Mouse (Mus musculus): ENCODE data around the gene Fam71e1.

Gene Fam71e1

GRCm38 (mm10) chr7:44534242-44534641 lies 37.9 kb downstream of the Fam71e1 start:
- DNase-seq (ENCODE audit: low spot score in 2 of 2), result peak in 1 of 2 experiments; percentile 80

GRCm38 (mm10) chr7:44534656-44535441 lies 38.5 kb downstream of the Fam71e1 start:
- peak in 1 of 2 experiments; percentile 47 for DNase-seq (ENCODE audit: low spot score in 2 of 2)

DNA sequence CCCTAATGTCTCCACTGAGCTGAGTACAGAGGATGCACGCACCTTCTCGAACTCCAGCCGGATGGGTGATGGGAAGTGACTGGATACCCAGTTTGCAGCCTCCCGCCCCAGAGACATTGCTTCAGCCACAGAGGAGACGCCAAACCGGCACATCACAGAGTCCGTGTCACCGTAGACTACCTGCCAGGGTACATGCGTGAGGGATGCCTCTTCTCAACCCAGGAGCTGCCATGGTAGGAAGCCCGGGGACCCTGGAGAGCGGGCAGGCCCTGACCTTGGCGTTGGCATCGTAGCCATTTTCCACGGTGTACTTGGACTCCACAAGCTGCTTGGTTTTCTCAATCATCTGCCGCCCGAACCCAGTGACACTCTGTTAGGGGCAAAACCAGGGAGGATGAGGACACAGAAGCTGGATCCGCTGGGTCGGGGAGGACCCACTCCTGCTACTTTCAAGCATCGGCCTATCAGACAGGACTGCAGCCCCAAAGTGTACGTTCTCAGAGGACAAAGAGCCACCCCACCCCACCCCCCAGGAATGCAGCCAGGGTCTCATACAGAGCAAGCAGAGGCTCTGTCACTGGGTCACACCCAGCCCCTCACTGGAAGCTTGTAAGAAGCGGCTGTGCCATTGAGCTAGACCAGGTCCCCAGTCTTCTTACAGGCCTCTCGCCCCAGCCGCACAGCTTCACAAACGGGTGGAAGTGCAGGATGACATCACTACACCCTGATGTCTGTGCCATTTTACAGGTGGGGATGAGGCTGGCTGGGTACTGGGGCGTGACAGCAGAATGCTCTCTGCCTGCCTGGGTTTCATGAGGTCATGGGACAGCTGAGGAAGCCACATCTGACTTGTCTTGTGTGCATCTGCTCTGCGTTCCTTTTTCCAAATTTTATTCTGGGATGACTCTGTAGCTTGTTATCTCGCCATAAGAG lies 39.5 kb downstream of the Fam71e1 start:
- peak in 1 of 2 experiments; percentile 56 for DNase-seq (ENCODE audit: low spot score in 2 of 2)

GRCm38 (mm10) chr7:44536590-44536968 lies 40.2 kb downstream of the Fam71e1 start:
- DNase-seq (ENCODE audit: low spot score in 2 of 2), result no peak

GRCm38 (mm10) chr7:44537009-44537408 lies 40.6 kb downstream of the Fam71e1 start:
- peak in 1 of 2 experiments; percentile 13 for DNase-seq (ENCODE audit: low spot score in 2 of 2)

- DNase-seq (ENCODE audit: low spot score in 2 of 2), result peak in 1 of 2 experiments; percentile 13
These were observed 41.1 kb downstream of the Fam71e1 start for GRCm38 (mm10) chr7:44537496-44537895.

- peak in 1 of 2 experiments; percentile 19 for DNase-seq (ENCODE audit: low spot score in 2 of 2)
These were observed 42.6 kb downstream of the Fam71e1 start for GRCm38 (mm10) chr7:44538756-44539624.

DNA sequence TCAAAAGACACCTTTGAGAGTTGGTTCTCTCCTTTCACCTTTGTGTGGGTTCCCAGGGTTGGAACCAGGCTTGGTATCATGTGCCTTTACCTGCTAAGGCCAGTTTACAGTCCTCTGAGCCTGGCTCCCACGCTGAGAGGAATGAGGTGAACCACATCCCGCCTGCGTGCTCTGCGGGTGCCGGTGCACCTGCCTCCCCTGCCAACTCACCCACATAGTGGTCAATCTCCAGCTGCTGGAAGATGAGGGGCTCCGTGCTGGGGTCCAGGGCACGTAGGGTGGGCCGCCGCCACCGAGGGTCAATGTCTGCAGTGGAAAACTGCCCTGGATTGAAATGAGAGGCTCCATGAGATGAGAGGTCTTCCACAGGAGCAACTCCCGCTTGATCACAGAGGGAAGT lies 46.2 kb downstream of the Fam71e1 start:
- no peak for DNase-seq (ENCODE audit: low spot score in 2 of 2)

GRCm38 (mm10) chr7:44543071-44543470 lies 46.7 kb downstream of the Fam71e1 start:
- no peak for DNase-seq (ENCODE audit: low spot score in 2 of 2)

DNA sequence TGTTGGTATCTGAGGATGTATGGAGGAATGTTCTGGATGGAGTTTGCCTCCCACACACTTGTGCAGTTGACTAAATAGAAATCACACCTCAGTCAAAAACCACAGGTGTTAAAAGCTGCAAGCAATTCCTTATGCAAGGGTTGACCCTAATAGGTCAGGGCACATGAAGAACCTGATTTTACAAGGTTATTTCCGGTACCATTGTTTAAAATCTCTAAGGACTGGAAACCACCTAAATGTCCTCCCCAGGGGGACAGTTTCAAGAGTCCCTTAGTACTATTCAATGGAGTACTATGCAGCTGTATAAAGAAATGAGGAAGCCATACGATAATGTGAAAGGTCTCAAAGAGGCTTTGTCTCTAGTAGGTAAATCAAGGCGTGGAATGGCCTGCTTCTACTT lies 49.9 kb downstream of the Fam71e1 start:
- DNase-seq (ENCODE audit: low spot score in 2 of 2), result no peak

DNA sequence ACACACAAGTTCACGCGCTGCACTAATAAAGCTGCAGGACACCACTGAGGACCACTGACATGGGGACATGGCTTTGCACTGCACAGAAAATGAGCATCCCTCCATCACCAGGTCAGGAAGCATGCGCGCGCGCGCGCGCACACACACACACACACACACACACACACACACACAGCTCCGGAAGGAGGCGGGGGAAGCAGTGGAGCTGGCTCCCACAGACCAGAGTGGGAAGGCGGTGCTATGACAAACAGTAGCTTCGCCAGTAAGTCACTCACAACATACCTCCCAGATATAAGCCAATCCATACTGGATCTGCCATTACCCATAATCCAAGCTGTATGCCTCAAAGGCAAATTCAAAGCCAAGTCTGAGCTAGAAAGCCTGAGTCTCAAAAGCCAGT lies 50.7 kb downstream of the Fam71e1 start:
- peak in 1 of 2 experiments; percentile 44 for DNase-seq (ENCODE audit: low spot score in 2 of 2)

DNA sequence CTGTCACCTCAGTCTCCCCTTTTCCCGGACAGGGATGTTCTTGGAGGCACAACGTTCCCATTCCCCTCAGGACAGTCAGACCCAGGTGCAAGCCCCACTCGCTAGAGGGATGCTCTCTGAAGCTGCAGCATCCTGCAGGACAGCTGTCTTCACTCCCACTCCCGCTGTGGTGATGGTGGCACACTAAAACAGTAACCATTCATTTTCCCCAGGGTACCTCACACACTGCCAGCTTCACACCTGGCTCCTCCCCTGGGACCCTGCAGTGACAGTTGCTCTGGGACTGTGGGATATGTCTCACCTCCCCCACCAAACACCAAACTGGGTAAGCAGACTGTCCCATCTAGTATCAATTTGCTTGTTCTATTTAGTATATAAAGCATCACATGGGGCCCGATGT lies 51.3 kb downstream of the Fam71e1 start:
- peak in 1 of 2 experiments; percentile 51 for DNase-seq (ENCODE audit: low spot score in 2 of 2)

- peak; percentile 99 to 100 for DNase-seq (ENCODE audit: low spot score in 2 of 2)
These were observed 52.2 kb downstream of the Fam71e1 start, which contains the start of gene Pold1 for GRCm38 (mm10) chr7:44548497-44549087. Pold1 (minus strand) TSS chr7:44548849.

- DNase-seq (ENCODE audit: low spot score in 2 of 2), result no peak
These were observed 53.4 kb downstream of the Fam71e1 start for GRCm38 (mm10) chr7:44549621-44550408.

- no peak for DNase-seq (ENCODE audit: low spot score in 2 of 2)
These were observed 54.0 kb downstream of the Fam71e1 start for GRCm38 (mm10) chr7:44550409-44550678.
